Mouse (Mus musculus): ENCODE data around the gene Akap8l. TPM values are rescaled to one million over a fixed set of nuclear protein-coding genes. Genes with fewer than 3 reads are reported as not detected.

The Akap8l gene
- polyA plus RNA-seq, 1 experiment from 2014 or later, result 59.0 TPM

DNA sequence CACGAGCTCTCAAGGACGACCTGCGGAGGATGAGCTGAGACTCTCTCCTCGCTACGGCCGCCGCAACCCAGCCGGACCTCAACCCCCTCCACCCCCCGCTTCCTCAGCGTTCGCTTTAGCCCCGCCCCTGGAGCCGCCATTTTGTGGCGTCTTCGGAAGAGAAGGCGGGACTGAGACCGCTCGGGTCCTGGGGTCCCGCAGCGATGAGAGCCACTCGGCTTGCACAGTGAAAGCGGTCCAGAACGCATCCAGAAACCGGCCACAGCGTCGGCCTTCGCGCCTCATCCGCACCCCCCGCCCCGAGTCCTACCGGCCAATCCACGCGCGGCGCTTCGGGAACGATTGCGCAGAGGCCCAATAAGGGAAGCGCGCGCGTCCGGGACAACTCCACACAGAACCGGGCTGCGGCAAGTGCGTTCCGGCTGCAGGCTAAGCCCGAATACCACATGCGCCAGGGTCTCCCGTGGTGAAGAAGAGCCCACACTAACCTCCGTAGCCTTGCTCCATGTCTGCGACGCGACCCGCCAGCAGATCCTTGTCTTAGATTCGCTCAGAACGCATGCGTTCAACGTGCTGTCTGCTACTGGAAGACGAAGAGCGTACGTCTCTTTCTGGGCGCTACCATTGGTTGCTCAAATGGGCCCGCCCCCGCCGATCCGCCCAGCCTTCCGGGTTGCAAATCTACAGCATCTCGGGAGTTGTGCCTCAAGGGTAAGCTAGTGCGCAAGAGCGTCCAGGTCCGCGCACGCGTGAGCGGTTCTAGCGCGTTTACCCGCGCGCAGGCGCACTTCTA is 29.6 kb downstream of the Akap8l start, which contains the start of gene Akap8:
Akap8 (minus strand) TSS at position 642 of the 793 bp plus-strand sequence.
- peak within 1 kb of the TSS; percentile 87 for H3K9ac ChIP-seq (ENCODE audit: low read depth, low read length)
- peaks cover 7% of the 10 kb centered on the region for H3K4me1 ChIP-seq (ENCODE audit: control insufficient read depth, insufficient read depth, low read length)
- no peaks in the 10 kb centered on the region for H3K9me3 ChIP-seq (replicated peaks; ENCODE audit: control insufficient read depth, low read length)
- peak; percentile 94 for ATAC-seq (replicated peaks; ENCODE audit: insufficient number of reproducible peaks, low FRiP score, low TSS enrichment)
- WGBS (ENCODE audit: insufficient replicate concordance), result under 1% methylated on average over 83 of the region's 83 CpGs
- H3K36me3 ChIP-seq (ENCODE audit: control insufficient read depth, insufficient read depth, low read length), result peaks cover 22% of the 10 kb centered on the region
- H3K4me3 ChIP-seq (ENCODE audit: low read depth, low read length), result peak within 1 kb of the TSS; percentile 67
- H3K4me2 ChIP-seq, result peak within 1 kb of the TSS; percentile 93
- no peaks in the 10 kb centered on the region for H3K27me3 ChIP-seq (ENCODE audit: control insufficient read depth, insufficient read depth, low read length)
- H3K27ac ChIP-seq (ENCODE audit: low read depth, low read length), result peak within 1 kb of the TSS; percentile 94

DNA sequence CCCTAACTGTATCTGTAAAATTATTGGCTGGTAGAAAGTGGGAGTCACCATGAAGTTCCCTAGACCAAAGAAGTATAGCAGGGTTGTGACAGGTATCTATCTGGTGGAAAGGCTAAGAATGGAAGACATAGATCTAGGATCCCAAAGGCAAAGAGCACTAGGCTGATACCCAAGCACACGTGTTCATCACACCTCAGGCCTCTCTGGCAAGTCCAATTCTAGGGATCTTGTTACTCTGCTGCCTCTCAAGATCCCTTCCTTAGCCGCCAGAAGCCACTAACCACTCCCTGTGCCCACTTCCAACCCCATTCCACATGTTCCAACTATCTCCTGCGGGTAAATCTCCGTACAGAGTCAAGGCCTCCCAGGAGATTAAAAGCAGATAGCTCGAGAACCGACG is 30.5 kb downstream of the Akap8l start:
- peak overlapping the region; percentile 87 for H3K9ac ChIP-seq (ENCODE audit: low read depth, low read length)
- H3K9me3 ChIP-seq (replicated peaks; ENCODE audit: control insufficient read depth, low read length), result no peaks in the 10 kb centered on the region
- no peak for ATAC-seq (replicated peaks; ENCODE audit: insufficient number of reproducible peaks, low FRiP score, low TSS enrichment)
- peaks cover 7% of the 10 kb centered on the region for H3K4me1 ChIP-seq (ENCODE audit: control insufficient read depth, insufficient read depth, low read length)
- peak overlapping the region; percentile 67 for H3K4me3 ChIP-seq (ENCODE audit: low read depth, low read length)
- no peaks in the 10 kb centered on the region for H3K27me3 ChIP-seq (ENCODE audit: control insufficient read depth, insufficient read depth, low read length)
- peak overlapping the region; percentile 93 for H3K4me2 ChIP-seq
- under 1% methylated on average over 7 of the region's 7 CpGs for WGBS (ENCODE audit: insufficient replicate concordance)
- peaks cover 27% of the 10 kb centered on the region for H3K36me3 ChIP-seq (ENCODE audit: control insufficient read depth, insufficient read depth, low read length)
- H3K27ac ChIP-seq (ENCODE audit: low read depth, low read length), result peak overlapping the region; percentile 94

DNA sequence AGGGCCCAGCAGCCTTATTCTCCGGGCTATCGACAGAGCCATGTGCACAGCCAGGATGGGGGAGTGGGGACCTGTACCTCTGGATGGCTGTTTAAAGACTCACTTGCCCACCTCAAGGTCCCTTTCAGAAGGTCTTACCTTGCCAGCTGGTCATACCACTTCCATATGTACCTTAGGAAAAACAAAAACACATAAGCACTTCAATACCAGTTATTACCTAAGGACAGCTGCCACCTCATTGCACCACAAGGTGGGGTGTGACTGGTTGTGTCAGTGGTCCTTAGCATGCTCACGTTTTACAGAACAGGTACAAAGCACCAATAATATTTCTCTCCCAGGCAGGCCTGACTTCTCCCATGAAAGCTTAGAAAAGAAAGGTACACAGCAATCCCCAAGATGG is 32.7 kb downstream of the Akap8l start:
- peaks cover 5% of the 10 kb centered on the region for H3K4me1 ChIP-seq (ENCODE audit: control insufficient read depth, insufficient read depth, low read length)
- H3K9ac ChIP-seq (ENCODE audit: low read depth, low read length), result no peak overlapping the region
- no peaks in the 10 kb centered on the region for H3K9me3 ChIP-seq (replicated peaks; ENCODE audit: control insufficient read depth, low read length)
- H3K4me2 ChIP-seq, result no peak overlapping the region
- no peak for ATAC-seq (replicated peaks; ENCODE audit: insufficient number of reproducible peaks, low FRiP score, low TSS enrichment)
- H3K4me3 ChIP-seq (ENCODE audit: low read depth, low read length), result no peak overlapping the region
- whole genome bisulfite sequencing (ENCODE audit: insufficient replicate concordance), result 82% methylated on average over 3 of the region's 3 CpGs
- no peak overlapping the region for H3K27ac ChIP-seq (ENCODE audit: low read depth, low read length)
- no peaks in the 10 kb centered on the region for H3K27me3 ChIP-seq (ENCODE audit: control insufficient read depth, insufficient read depth, low read length)
- peaks cover 44% of the 10 kb centered on the region for H3K36me3 ChIP-seq (ENCODE audit: control insufficient read depth, insufficient read depth, low read length)

DNA sequence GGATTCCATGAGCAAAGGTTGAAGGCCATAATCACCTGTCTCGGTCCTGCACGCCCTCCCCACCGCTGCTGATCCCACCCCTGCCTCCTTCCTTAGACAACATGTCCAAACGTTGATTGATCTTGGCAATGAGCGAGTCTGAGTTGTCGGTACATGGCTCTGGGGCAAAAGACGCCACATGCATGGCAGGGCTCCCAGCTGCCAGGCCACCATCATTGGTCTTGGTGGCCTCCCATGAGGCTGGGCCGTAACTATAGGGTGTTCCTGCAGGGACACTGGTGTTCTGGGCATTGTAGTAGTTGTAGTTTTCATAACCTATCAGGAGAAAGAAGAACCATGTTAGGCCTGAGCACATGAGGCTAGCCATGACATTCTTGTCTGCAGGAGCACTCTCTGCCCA is 33.4 kb downstream of the Akap8l start:
- Histone ChIP-seq H3K27me3 (ENCODE audit: control insufficient read depth, insufficient read depth, low read length) (no peaks in the 10 kb centered on the region), H3K4me3 (ENCODE audit: low read depth, low read length) (no peak overlapping the region), H3K9ac (ENCODE audit: low read depth, low read length) (no peak overlapping the region), H3K36me3 (ENCODE audit: control insufficient read depth, insufficient read depth, low read length) (peaks cover 51% of the 10 kb centered on the region), H3K9me3 (replicated peaks; ENCODE audit: control insufficient read depth, low read length) (no peaks in the 10 kb centered on the region), H3K4me1 (ENCODE audit: control insufficient read depth, insufficient read depth, low read length) (peaks cover 5% of the 10 kb centered on the region), H3K27ac (ENCODE audit: low read depth, low read length) (no peak overlapping the region), H3K4me2 (no peak overlapping the region)
- 95% methylated on average over 8 of the region's 8 CpGs for WGBS (ENCODE audit: insufficient replicate concordance)
- no peak for ATAC-seq (replicated peaks; ENCODE audit: insufficient number of reproducible peaks, low FRiP score, low TSS enrichment)

DNA sequence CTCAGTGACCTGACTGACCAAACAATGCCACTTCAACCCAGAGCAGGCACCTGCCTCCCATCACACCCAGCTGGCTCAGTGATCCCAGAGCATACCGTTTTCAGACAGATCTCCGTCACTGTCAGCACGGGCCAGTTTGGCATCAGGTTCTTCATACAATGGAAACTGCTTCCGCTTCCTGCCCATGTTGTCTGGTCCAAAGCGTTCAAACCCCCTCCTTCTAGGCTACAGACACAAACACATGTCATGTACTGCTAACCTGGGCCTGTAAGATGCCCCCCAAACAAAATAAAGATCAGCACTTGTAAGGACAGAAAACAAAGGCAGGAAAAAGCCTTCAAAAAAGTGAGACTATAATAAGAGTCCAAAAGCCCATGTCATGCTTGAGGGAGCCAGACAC is 34.8 kb downstream of the Akap8l start:
- no peak overlapping the region for H3K4me3 ChIP-seq (ENCODE audit: low read depth, low read length)
- 92% methylated on average over 5 of the region's 5 CpGs for WGBS (ENCODE audit: insufficient replicate concordance)
- no peaks in the 10 kb centered on the region for H3K9me3 ChIP-seq (replicated peaks; ENCODE audit: control insufficient read depth, low read length)
- H3K4me2 ChIP-seq, result no peak overlapping the region
- H3K36me3 ChIP-seq (ENCODE audit: control insufficient read depth, insufficient read depth, low read length), result peaks cover 60% of the 10 kb centered on the region
- no peak overlapping the region for H3K27ac ChIP-seq (ENCODE audit: low read depth, low read length)
- ATAC-seq (replicated peaks; ENCODE audit: insufficient number of reproducible peaks, low FRiP score, low TSS enrichment), result no peak
- no peaks in the 10 kb centered on the region for H3K27me3 ChIP-seq (ENCODE audit: control insufficient read depth, insufficient read depth, low read length)
- peaks cover 5% of the 10 kb centered on the region for H3K4me1 ChIP-seq (ENCODE audit: control insufficient read depth, insufficient read depth, low read length)
- no peak overlapping the region for H3K9ac ChIP-seq (ENCODE audit: low read depth, low read length)

DNA sequence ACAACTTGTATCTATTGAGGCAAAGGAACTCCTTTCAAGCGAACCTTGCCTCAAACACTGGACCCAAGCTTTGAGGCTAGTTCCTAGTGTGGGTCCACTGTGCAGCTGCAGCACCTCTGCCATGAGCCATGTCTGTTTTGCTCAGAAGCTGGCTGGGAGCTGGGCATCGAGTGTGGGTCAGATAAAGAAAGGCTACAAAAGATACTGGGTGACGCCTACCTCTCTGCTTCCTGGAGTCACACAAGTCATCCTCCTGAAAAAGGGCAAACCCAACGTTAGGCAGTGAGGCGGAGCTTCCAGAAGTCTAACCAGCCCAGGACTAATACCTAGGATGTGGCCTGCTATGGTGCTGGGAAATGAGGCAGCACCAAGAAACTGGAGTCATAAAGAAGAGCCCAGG is 36.5 kb downstream of the Akap8l start:
- WGBS (ENCODE audit: insufficient replicate concordance), result 72% methylated on average over 5 of the region's 5 CpGs
- peaks cover 74% of the 10 kb centered on the region for H3K36me3 ChIP-seq (ENCODE audit: control insufficient read depth, insufficient read depth, low read length)
- no peaks in the 10 kb centered on the region for H3K27me3 ChIP-seq (ENCODE audit: control insufficient read depth, insufficient read depth, low read length)
- no peak overlapping the region for H3K9ac ChIP-seq (ENCODE audit: low read depth, low read length)
- H3K4me2 ChIP-seq, result no peak overlapping the region
- H3K9me3 ChIP-seq (replicated peaks; ENCODE audit: control insufficient read depth, low read length), result no peaks in the 10 kb centered on the region
- no peak overlapping the region for H3K27ac ChIP-seq (ENCODE audit: low read depth, low read length)
- H3K4me3 ChIP-seq (ENCODE audit: low read depth, low read length), result no peak overlapping the region
- H3K4me1 ChIP-seq (ENCODE audit: control insufficient read depth, insufficient read depth, low read length), result peaks cover under 1% of the 10 kb centered on the region; the same call in 1 of the 2 replicates
- no peak for ATAC-seq (replicated peaks; ENCODE audit: insufficient number of reproducible peaks, low FRiP score, low TSS enrichment)

DNA sequence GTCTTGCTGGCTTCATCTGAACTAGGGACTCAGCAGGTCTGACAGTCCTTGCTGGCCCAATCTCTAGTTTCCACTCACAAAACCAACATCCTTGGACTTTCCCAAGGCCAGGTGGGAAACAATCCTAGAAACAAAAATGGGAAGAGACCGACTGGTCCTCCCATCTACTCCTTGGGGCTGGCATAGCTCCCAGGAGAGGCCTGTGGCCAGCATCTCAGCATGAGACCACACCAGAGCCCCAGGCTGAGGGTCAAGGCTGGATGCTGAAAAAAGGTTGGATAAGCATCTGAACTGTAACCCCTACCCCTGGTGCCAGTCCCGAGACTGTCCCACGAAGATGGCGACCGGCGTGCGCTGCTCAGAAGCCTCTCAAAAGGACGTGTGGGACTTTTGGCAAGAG is 37.6 kb downstream of the Akap8l start:
- no peak for ATAC-seq (replicated peaks; ENCODE audit: insufficient number of reproducible peaks, low FRiP score, low TSS enrichment)
- Histone ChIP-seq H3K4me2 (no peak overlapping the region), H3K27me3 (ENCODE audit: control insufficient read depth, insufficient read depth, low read length) (no peaks in the 10 kb centered on the region), H3K36me3 (ENCODE audit: control insufficient read depth, insufficient read depth, low read length) (peaks cover 76% of the 10 kb centered on the region), H3K4me1 (ENCODE audit: control insufficient read depth, insufficient read depth, low read length) (no peaks in the 10 kb centered on the region), H3K9me3 (replicated peaks; ENCODE audit: control insufficient read depth, low read length) (no peaks in the 10 kb centered on the region), H3K9ac (ENCODE audit: low read depth, low read length) (no peak overlapping the region), H3K4me3 (ENCODE audit: low read depth, low read length) (no peak overlapping the region), H3K27ac (ENCODE audit: low read depth, low read length) (no peak overlapping the region)
- WGBS (ENCODE audit: insufficient replicate concordance), result 95% methylated on average over 8 of the region's 8 CpGs

DNA sequence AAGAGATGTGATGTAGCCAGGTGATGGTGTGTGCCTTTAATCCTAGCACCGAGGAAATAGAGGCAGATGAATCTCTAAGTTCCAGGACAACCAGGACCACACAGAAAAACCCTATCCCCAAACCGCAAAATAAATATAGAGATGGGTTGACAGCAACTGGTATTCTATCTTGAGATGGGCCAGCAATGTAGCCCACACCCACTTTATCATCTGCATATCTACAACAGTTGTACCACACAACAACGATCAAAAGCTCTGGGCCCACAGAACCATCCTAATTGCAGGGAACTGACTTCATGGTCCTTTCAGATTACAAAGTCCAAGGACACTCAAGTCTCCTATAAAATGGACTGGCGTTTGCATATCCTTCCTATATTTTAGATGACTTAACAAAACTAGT is 42.4 kb downstream of the Akap8l start:
- Histone ChIP-seq H3K4me3 (ENCODE audit: low read depth, low read length) (no peak overlapping the region), H3K27me3 (ENCODE audit: control insufficient read depth, insufficient read depth, low read length) (no peaks in the 10 kb centered on the region), H3K9me3 (replicated peaks; ENCODE audit: control insufficient read depth, low read length) (no peaks in the 10 kb centered on the region), H3K4me2 (no peak overlapping the region), H3K9ac (ENCODE audit: low read depth, low read length) (no peak overlapping the region), H3K4me1 (ENCODE audit: control insufficient read depth, insufficient read depth, low read length) (no peaks in the 10 kb centered on the region), H3K36me3 (ENCODE audit: control insufficient read depth, insufficient read depth, low read length) (peaks cover 64% of the 10 kb centered on the region), H3K27ac (ENCODE audit: low read depth, low read length) (no peak overlapping the region)
- WGBS (ENCODE audit: insufficient replicate concordance), result 85% methylated on average over 4 of the region's 4 CpGs
- no peak for ATAC-seq (replicated peaks; ENCODE audit: insufficient number of reproducible peaks, low FRiP score, low TSS enrichment)

DNA sequence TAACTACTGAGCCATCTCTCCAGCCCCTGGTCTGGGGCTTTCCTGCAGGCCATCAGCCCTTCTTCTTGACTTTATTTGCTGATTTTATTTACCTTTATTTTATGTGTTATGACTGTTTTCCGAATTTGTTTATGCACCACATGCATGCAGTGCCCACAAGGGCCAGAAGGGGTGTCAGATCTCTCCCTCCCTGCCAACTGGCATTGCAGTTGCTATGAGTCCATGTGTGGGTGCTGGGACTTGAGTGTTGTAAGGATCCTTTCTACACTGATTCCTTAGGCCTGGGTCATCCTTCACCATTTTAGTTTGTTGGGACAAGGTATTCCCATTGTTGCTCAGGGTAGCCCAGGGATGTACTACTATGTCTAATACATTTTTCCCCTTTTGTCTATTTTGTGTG is 52.3 kb downstream of the Akap8l start:
- Histone ChIP-seq H3K4me3 (ENCODE audit: low read depth, low read length) (no peak overlapping the region), H3K27ac (ENCODE audit: low read depth, low read length) (no peak overlapping the region), H3K9me3 (replicated peaks; ENCODE audit: control insufficient read depth, low read length) (no peaks in the 10 kb centered on the region), H3K4me1 (ENCODE audit: control insufficient read depth, insufficient read depth, low read length) (no peaks in the 10 kb centered on the region), H3K36me3 (ENCODE audit: control insufficient read depth, insufficient read depth, low read length) (no peaks in the 10 kb centered on the region; the same call in 1 of the 2 replicates), H3K9ac (ENCODE audit: low read depth, low read length) (no peak overlapping the region), H3K27me3 (ENCODE audit: control insufficient read depth, insufficient read depth, low read length) (no peaks in the 10 kb centered on the region), H3K4me2 (no peak overlapping the region)
- 75% methylated on average over 1 of the region's 1 CpGs for whole genome bisulfite sequencing (ENCODE audit: insufficient replicate concordance)
- ATAC-seq (replicated peaks; ENCODE audit: insufficient number of reproducible peaks, low FRiP score, low TSS enrichment), result no peak
